Mouse (Mus musculus) erythroblast, embryonic 14.5 days (primary cell): ENCODE results near the gene Tbxas1.

Source experiments
- GATA1 ChIP-seq: IDR thresholded peaks from 2 replicates; pipeline ENCODE4 v1.6.1; 2012; ENCODE audit warnings: low read length, inconsistent platforms, mixed read lengths
- TAL1 ChIP-seq: IDR thresholded peaks from 3 replicates; pipeline ENCODE4 v1.6.1; 2012; ENCODE audit warnings: low read length, inconsistent platforms, mixed read lengths

- TF ChIP-seq GATA1 (no peak), TAL1 (no peak)
These were observed 149.8 kb downstream of the Tbxas1 start for GRCm38 (mm10) chr6:39025038-39025437.
